Mouse (Mus musculus): ENCODE results near the gene Ncapd3.

Gene Ncapd3

DNA sequence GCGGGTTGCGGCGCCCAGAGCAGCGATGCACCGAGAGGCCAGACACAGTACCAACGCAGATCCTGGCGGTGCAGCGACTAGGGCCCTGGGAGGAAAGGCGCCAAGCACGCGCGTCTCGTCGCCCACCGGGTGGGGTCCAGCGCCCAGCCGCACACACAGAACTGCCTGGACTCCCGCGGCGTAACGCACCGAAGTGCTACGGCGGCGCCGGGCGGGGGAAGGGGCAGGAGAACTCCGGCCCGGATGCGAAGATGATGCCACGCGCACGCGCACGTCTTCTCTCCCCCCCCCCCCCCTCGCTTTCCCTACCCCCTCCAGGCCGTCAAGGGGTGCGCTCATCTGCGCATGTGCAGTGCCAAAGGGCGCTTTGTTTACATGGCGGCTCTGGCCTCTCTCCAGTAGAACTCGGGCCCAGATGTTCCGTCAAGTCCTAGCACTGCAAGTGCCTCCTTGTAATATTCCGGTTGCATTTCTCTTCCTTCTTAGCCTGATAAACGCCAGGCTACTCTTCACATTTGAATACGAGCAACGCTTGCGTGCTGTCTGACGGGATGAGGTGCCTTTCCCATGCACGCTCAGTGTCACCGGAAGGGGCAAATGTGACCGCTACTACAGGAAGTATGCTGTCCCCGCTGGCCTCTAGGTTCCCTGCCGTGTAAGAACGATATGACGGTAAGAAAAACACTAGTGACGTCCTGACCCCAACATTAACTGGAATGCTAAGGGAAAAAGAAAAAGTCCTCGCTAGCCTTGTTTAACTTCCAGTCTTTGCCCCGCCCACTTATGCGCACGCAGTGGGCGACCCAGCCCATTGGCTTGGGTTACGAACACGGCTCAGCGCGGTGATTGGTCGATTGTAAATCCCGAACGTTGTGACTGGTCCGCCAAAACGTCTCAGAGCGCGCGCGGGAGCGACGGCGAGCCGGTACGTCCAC is at the start of gene Ncapd3, which contains the start of gene Vps26b:
TSS of gene Ncapd3 (plus strand) at position 348 of the 935 bp plus-strand sequence.
TSS of gene Vps26b (minus strand) at position 238 of the 935 bp plus-strand sequence.
- DNase-seq (ENCODE audit: low read depth, low spot score), result peak; percentile 96

DNA sequence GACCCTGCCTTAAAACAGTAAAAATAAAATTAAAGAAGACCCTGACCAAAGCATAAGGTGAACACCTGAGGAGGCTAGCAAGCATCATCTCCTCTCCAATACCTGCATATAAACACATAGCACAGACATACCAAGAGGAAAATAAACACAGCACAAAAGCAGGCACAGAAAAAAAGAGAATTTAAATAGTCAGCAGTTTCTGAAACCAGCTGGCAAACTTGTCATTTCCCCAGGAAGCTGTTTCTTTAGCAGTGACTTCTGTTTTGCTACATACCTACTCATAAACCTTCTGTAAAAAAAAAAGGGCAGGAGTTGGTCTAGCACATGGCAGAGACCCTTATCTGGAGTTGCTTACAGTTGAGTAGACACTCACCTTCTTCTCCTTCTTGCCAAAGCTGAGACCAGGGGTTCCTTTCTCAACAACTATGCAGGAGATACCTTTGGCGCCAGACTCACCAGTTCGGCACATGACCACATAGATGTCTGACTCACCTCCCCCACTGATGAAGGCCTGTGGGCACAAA is 44.8 kb upstream of the Ncapd3 start:
- DNase-seq (ENCODE audit: low read depth, low spot score), result no peak

DNA sequence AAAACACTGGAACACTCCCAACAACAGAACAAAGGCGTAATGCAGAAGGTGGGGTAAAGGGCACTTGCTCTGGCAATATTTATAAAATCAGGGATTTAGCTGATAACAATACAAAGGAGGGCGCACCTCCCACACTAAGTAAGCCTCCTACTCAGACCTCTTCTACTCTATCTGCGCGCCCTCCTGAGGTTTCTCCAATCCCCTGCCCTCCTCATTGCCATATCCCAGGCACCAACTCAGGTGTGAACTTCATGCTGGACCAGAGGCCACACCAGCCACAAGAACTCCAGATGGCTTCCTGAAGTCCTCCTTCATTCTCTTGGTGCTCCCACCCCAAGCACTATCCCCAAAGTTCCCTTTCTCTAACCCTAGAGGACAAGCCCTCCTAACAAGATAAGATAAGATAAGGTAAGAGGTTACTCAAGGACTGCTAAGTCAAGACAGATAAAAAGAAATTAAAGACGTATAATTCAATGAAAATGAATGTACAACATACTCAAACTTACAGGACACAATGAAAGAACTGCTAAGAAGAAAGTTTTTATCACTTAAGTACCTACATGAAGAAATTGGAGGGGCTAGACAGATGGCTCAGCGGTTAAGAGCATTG is 44.2 kb upstream of the Ncapd3 start:
- DNase-seq (ENCODE audit: low read depth, low spot score), result no peak

DNA sequence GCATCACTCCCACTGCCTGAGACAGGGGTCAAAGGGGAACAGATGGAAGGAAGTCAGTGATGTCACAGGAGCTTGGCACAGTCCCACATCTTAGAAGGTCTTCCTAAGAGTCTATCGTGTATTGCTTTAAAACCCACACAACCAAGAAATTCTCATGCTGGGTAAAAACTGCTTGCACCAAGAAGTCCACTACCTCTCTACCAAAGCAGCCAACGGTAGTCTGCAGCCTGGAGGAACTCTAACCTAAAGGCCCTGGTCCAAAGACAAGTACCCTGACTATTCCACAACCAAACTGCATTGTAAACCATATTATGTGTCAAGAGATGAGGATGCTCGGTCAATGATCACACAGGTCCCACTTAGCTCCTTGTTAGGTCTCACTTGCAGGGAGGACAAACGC is 39.8 kb upstream of the Ncapd3 start:
- no peak for DNase-seq (ENCODE audit: low read depth, low spot score)

DNA sequence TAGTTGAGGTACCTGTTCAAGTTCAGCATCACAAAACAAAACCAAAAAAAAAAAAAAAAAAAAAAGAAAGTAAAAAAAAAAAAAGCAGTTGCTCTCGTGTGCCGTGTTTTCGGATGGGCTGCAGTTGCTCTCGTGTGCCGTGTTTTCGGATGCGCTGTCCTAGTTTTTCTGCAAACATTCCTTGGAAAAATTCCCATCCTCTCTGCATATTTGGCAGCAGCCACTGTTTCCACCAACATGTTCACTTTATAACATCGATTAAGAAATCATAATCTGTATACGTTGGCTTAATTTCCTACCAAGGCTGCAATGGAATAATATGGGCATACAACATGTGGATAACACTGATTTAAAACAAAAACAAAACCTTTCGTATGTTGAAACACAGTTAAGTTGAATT is 36.9 kb upstream of the Ncapd3 start:
- no peak for DNase-seq (ENCODE audit: low read depth, low spot score)

DNA sequence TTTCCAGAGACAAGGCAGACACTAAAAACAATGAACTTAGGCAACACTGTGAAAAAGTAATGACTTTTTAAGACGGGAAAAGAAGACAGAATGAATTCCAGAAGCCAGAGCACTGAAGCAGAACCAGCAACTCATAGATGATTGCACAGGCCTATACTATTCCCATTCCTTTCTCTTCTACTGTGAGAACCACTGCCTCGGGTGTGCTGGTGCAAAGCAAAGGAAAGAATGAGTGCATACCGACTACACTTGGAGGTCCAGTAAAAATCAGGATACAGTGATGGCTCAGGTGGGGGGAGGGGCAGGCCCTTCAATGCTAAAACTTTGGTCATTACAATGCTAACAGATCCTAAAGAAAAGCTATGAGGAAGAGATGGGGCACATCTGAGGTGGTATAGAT is 36.1 kb upstream of the Ncapd3 start:
- DNase-seq (ENCODE audit: low read depth, low spot score), result no peak

DNA sequence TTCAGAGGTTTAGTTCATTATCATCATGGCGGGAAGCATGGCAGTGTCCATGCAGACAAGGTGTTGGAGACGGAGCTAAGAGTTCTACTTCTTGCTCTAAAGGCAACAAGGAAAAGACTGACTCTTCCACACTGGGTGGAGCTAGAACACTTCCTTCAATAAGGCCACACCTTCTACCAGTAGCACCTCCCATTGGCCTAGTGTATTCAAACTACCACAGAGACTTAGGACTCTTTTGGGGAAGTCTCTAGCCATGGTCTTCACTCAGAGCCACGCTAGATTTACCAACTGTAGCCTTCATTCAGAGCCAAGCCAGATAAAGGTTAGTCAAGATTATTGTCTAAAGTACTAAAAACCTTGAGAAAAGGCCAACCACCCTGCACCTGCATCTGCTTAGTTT is 32.9 kb upstream of the Ncapd3 start:
- peak; percentile 14 for DNase-seq (ENCODE audit: low read depth, low spot score)

DNA sequence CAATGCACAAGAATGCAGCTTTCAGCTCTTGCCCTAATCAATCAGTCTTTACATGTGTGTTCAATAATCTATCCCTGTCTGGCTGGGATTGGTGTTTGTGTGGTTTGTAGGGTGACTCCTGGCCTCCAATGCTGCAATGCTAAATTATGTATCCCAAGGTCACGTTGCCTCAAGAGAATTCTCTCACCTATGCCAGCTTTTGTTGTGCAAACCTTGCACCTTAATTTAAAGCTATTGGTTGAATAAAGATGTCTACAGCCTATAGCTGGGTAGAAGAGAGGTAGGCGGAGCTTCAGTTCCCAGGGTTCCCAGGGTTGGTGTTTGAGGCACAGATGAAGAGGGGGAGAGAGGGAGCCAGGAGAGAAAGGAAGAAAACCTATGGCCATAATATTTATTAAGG is 32.5 kb upstream of the Ncapd3 start:
- no peak for DNase-seq (ENCODE audit: low read depth, low spot score)

DNA sequence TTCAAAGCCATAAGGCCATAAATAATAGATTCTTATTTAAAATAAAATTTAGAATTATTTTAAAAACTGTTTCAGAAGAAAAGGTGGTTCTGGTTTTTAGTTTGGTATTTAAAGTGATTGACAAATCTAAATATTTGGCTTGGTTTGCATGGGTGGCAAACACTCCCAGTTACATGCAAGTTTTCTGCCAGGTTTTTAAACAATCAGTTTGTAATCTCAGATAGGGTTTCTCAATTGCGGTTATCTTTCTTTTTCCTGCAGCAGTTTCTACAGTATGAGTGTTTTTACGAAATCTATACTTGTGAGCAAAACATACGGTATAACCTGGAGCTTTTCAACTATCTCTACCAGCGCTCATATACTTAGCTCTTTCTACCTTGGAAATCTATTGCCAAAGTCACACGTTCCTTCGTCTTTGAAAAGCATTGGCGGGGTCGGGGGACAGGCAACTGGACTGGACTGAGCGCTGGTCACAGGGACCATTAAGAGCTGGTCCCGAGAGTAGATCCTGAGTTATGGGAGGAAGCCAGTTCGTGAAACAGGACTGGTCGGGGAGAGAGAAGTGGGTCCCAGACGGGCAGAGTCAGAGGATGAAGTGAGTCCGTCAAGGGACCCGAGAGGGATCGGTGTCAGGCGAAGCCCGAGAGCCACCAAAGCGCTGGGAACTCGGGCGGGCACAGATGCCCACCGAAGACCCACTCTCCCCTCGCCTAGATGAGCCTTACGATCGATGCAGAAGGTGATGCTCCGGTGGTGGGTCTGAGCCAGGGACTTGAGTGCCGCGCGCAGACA is 31.1 kb upstream of the Ncapd3 start:
- DNase-seq (ENCODE audit: low read depth, low spot score), result peak; percentile 47

DNA sequence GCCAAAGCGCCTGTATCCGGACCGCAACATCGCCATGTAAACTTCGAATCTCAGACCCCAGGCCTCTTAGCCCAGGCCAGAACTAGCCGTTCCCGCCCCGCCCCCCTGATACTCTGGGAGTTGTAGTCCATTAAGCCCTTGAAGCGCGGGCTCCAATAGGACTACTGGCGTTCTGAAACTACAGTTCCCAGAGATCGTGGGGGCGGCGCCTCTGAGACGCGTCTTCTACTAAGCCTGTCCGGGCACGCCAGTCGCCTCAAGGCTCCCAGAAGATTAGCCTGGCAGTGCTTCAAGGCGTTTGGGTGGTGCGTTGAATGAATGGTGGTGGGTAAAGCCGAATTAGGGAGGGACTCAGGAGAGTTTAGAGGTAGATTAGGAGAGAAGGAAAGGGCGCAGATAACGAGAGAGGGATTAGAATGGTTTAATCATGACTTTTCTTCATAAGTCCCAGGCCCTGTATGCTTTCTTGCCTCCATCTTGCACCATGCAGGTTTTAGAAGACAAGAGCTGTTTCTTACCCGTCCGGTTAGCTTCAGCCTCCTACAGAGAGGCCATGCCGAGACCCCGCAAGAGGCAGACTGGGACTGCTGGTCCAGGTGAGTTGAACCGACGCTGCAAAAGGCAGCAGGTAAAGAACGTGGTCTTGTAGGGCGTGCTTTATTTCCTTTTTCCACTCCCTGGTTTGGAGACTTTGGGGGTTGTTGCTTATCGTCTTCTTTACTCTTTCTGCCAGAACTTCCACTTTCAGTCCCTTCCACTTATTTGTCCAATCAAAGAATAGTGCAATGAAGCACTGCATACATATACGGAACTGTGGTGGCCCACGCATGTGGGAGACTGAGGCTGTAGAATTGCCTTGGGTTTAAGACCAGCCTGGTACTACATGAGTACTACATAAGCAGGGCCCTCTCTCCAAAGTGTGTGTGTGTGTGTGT is 30.2 kb upstream of the Ncapd3 start, which contains the start of the genes Acad8 and Thyn1:
TSS of gene Acad8 (minus strand) at position 106 of the 935 bp plus-strand sequence.
TSS of gene Thyn1 (plus strand) at position 250 of the 935 bp plus-strand sequence.
- DNase-seq (ENCODE audit: low read depth, low spot score), result peak; percentile 99

DNA sequence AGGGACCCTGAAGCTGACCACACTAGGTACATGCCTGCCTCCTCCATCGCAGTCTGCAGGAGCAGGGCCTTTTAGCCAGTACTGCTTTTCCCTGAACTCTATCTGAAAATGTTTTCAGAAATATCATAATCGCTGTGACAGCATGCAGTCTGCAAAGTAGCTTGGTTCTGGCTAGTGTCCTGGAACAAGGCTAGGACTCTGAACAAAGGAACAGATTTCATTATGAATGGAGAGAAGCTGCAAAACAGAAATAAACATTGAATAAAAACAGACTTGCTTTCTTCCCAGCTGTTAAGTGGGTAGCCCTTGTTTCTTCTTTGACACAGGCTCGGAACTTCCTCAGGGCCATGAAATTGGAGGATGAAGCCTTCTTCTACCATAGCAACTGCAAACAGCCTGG is 24.7 kb upstream of the Ncapd3 start:
- DNase-seq (ENCODE audit: low read depth, low spot score), result no peak

DNA sequence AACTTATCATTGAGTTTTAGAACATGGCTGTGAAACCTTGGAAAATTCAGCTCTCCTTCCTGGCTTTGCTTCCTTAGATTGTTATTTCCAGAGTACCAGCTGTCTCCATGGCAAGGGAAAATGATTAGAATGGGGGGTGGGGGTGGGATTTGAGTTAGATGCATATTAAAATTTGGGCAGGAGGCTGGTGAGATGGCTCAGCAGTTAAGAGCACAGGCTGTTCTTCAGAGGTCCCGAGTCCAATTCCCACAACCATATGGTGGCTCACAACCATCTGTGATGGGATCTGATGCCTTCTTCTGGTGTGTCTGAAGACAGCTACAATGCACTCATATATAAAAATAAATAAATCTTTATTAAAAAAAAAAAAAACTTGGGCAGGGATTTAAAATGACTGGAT is 24.0 kb upstream of the Ncapd3 start:
- DNase-seq (ENCODE audit: low read depth, low spot score), result no peak

DNA sequence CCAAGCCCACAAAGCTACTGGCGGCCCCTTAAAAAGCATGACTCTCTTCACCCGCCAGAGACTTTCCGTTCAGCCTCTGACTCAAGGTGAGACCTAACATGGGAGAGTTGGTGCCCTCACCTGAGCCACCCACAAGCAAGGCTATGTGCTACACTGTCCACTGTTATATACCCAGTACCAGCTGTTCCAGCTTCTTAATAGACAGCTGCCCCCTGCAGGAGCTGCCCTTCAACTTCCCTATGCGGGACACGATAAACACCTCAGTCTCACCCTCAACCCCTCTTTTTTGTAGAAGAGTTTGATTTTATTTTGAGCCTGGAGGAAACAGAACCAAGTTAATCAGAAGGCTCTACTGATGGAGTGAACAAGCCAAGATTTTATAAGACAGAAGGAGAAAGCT is 23.1 kb upstream of the Ncapd3 start:
- DNase-seq (ENCODE audit: low read depth, low spot score), result no peak

DNA sequence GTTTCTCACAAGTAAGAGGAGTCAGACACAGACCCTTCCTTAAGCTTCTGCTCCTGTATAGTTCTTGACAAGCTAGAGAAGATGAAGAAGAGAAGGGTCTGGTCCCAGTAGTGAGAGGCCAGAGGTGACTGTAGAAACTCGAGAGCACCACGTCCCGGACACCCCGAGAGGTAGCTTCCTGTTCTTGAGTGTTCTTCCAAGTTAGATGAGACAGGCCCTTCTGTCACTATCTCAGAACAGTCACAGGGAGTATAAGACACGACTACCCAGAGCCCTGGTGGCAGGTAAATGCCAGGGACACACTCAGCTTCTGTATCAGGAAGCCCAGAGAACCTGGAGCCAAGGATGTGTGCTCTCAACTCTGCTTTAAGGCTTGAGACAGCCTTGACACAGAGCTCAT is 20.7 kb upstream of the Ncapd3 start:
- no peak for DNase-seq (ENCODE audit: low read depth, low spot score)

DNA sequence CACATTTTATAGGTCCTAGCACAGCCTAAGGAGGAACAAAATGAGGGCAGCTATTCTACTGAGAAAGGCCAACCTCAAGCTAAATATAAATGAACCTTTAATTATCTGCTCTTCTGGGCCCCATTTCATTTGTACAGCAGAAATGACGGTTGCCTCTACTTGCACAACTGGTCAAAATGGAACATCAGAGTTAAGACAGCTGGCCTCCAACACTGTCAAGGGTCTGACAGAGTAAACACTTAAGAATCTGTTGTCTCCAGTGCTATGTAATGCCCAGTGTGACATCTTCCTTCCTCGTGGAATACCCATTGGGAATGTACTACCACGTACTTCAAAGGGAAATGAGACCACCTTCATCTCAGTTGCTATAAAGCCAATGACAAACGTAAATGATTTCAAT is 18.4 kb upstream of the Ncapd3 start:
- no peak for DNase-seq (ENCODE audit: low read depth, low spot score)

DNA sequence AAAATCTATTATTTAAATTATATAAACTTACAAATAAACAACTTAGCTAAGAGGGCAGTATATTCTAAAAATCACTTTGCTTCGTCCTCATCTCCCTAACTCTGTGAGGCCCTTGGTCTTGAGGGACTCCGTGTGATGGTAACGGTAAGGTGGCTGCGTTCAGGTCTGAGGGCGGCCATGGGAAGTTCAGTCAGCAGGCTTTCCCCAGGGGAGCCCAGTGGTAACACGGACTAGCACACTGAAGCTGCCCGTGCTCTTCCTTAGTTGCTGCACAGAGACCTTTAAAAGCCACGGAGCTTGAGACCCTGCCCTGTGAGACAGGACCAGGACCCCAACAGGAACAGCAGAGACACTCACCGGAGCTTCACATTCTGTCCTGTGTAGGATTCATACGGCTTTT is 11.0 kb upstream of the Ncapd3 start:
- no peak for DNase-seq (ENCODE audit: low read depth, low spot score)

DNA sequence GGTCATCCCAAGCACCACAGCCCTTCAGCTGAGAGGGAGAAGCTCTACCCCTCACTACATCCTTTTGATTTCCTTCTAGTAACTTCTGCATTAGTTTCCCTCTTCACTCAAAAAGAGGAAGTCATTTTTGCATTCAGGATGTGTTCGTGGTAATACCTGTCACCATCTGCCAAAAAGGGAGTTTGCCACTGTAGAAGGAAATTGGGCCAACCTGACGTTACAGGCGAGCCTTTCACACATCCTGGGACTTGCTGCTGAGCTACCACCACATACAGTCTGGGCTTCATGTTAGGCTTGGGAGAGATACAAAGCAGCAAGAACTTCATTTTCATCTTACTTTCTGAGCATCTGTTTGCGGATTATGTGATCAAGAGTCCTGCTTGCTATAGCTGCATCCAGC is 6.3 kb upstream of the Ncapd3 start:
- DNase-seq (ENCODE audit: low read depth, low spot score), result no peak

DNA sequence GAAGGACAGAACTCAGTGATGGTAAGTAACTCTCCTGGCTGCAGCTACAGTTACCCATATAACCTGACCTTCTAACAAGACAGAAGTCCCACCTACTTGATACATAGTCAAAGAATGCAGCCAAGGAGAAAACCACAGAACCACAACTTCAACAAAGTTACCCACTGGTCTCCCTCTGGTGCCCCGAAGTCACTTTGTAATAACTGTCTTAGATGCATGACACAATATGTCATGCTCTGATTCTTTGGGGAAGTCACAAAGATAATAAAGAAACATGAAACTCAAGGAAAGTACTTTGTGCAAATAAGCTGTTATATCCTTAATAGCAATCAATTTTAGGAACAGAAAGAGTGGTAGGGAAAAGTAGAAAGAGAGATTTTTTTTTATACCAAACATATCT is 3.3 kb upstream of the Ncapd3 start:
- peak; percentile 64 for DNase-seq (ENCODE audit: low read depth, low spot score)

DNA sequence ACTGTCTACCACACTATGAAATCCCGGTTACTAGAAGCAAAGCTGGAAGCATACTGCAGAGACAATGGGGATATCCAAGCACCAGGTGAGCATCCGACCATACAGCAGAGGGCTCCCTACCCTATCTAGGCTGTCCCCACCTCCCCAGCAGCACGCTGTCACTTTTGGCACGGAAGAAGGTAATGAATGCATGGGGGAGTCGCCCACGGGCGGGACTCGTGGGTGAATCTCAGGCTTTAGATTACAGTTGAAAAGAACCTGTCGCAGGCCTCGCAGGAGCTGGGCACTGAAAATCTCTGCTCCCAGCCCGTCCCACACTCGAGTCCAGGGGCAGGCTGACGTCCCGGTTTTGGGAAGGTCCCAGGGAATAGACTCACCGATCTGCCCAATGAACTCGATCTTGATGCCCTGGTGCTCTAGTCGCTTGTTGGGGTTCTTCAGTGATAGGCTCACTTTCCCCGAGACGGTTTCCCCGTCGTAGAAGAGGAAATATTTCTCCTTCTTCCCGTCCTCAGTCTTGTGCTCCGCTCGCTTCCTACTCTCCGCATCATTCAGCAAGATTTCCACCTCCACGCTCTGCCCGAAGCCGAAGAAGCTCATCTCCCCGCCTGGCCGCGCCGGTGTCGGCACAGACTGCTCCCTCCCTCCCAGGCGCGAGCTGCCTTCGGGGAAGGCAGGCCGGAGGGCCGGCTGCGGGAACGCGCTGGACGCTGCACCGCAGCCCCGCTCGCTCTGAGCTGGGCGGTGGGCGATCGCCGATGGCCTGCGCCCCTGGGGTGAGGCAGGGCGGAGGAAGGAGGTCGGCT is 750 bp upstream of the Ncapd3 start:
- DNase-seq (ENCODE audit: low read depth, low spot score), result peak; percentile 47

DNA sequence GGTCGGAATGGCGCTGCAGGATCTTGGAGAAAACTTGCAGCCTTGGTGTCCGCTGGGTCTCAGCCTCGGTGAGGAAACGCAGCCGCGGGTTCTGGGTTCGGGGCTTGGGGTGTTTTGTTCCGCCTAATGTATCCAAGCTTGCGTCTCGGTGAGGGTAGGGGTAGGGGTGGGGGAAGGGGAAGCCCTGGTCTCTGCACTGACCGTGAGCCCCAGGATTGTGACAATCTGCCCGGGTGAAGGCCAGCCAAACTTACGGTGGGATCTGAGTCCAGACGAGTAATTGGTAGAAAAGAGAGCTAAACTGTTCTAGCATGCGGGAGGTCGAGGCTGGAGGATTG is 757 bp downstream of the Ncapd3 start:
- no peak for DNase-seq (ENCODE audit: low read depth, low spot score)

Measured in 3T3-L1 (cell line).